Comparison of ENCODE assay signal across 10 mouse cellular contexts in the genomic region with DNA sequence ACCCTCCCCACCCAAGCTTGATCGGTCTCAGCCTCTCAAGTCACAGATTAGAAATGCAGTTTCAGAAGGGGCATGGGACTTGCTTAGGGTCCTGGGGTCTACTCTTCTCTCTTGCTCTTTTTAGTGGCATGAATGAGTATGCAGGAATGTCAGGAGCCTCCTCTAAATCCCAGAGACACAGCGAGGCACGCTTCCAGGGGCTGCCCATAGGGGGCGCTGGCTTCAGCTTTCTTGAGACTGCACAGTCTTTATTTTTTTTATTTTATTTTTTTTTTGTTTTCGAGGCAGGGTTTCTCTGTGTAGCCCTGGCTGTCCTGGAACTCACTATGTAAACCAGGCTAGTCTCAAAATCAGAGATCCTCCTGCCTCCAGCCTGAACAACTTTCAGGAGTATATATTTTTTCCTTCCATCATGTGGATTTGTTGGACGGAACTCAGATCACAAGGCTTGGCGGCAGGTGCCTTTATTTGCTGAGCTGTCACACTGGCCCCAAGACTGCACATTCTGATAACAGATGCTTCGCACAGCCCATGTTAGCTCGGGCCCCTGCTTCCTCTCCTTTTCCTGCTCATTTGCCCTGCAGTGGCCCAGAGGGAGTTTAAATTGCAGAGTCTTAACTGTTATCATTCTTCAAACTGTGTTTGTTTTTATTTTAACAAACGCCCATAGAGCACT. TPM values are rescaled to one million over a fixed set of nuclear protein-coding genes. Genes with fewer than 3 reads are reported as not detected.
DNase-seq lines count a peak whose midpoint lies in the region; ATAC-seq lines count a peak whose summit lies in the region.
"Had no signal": no experiment of that assay in that cellular context is flagged by ENCODE, and none has a peak within 500 bp of the region (broad histone marks: within the 10 kb centered on the region; RNA-seq: fewer than 3 reads in every experiment).

No protein-coding gene starts in this region.

- ATAC-seq in hindbrain, embryonic 14.5 days (ENCODE audit: low FRiP score), result no peak
- ATAC-seq in hindbrain, embryonic 13.5 days (ENCODE audit: low FRiP score), result no peak
- no peak for ATAC-seq in erythroblast, adult 5-6 weeks (replicated peaks; ENCODE audit: low FRiP score, poor library complexity, severe bottlenecking)

- peaks cover 10% of the 10 kb centered on the region for H3K36me3 ChIP-seq in hindbrain, embryonic 14.5 days (replicated peaks; ENCODE audit: control insufficient read depth, insufficient read depth)
- peaks cover 6% of the 10 kb centered on the region for H3K36me3 ChIP-seq in hindbrain, embryonic 13.5 days

- intact Hi-C loops in left cerebral cortex, postnatal 25 days (cut with DNase I), result no loop called here

- no peak overlapping the region for H3K27ac ChIP-seq in hindbrain, embryonic 14.5 days
- H3K27ac ChIP-seq in hindbrain, embryonic 13.5 days, result no peak overlapping the region
- H3K27ac ChIP-seq: limb, embryonic 12.5 days had no signal

- H3K4me1 ChIP-seq in hindbrain, embryonic 14.5 days (replicated peaks; ENCODE audit: control insufficient read depth, insufficient read depth, low read length), result peaks cover 15% of the 10 kb centered on the region
- peaks cover 40% of the 10 kb centered on the region for H3K4me1 ChIP-seq in hindbrain, embryonic 13.5 days (replicated peaks)

- DNase-seq in hindbrain, embryonic 14.5 days (ENCODE audit: low spot score), result peak; percentile 74
- DNase-seq in urinary bladder, postnatal 14 days (ENCODE audit: low spot score), result peak; percentile 42
- DNase-seq in urinary bladder, adult 18-20 months (ENCODE audit: low spot score in 2 of 2), result no peak
- DNase-seq in cerebellum, adult 9-10 months, result peak; percentile 85
- DNase-seq in left cerebral cortex, postnatal 25 days (ENCODE audit: low spot score in 2 of 2), result peak; percentile 45 to 55
- DNase-seq in thymus, postnatal 25 days, result peak; percentile 15

- no peaks in the 10 kb centered on the region for H3K9me3 ChIP-seq in hindbrain, embryonic 14.5 days (ENCODE audit: control insufficient read depth, low read length)
- H3K9me3 ChIP-seq in hindbrain, embryonic 13.5 days, result no peaks in the 10 kb centered on the region
- H3K9me3 ChIP-seq: limb, embryonic 12.5 days had no signal

- H3K4me3 ChIP-seq in hindbrain, embryonic 14.5 days (replicated peaks; ENCODE audit: low read length), result no peak overlapping the region
- no peak overlapping the region for H3K4me3 ChIP-seq in hindbrain, embryonic 13.5 days
- H3K4me3 ChIP-seq: erythroblast, embryonic 14.5 days; limb, embryonic 12.5 days had no signal

- no peak overlapping the region for H3K9ac ChIP-seq in hindbrain, embryonic 14.5 days
- H3K9ac ChIP-seq in hindbrain, embryonic 13.5 days, result no peak overlapping the region
- H3K9ac ChIP-seq: limb, embryonic 12.5 days had no signal

- H3K27me3 ChIP-seq in hindbrain, embryonic 14.5 days (ENCODE audit: control insufficient read depth, insufficient read depth, low read length), result peaks cover 32% of the 10 kb centered on the region
- H3K27me3 ChIP-seq in hindbrain, embryonic 13.5 days, result peaks cover 78% of the 10 kb centered on the region

- WGBS in hindbrain, embryonic 14.5 days, result 29% methylated on average over 10 of the region's 10 CpGs
- whole genome bisulfite sequencing in hindbrain, embryonic 13.5 days, result 33% methylated on average over 10 of the region's 10 CpGs

- no peak overlapping the region for H3K4me2 ChIP-seq in hindbrain, embryonic 14.5 days (replicated peaks)
- no peak overlapping the region for H3K4me2 ChIP-seq in hindbrain, embryonic 13.5 days
- H3K4me2 ChIP-seq: limb, embryonic 12.5 days had no signal

RNA-seq across cellular contexts. Expression of gene Gmppa, which starts 9.8 kb away (rescaled TPM):
- 53.1 and 65.0 TPM in 2 replicates for polyA plus RNA-seq in hindbrain, embryonic 14.5 days (2014; fragmentation: Nextera tagmentation; extraction: Ambion mirVana)
- 84.0 and 84.4 TPM in 2 replicates for polyA plus RNA-seq in hindbrain, embryonic 13.5 days (2015; fragmentation: Nextera tagmentation; extraction: Ambion mirVana)
- 10 to 100 TPM; 58.8 to 61.0 TPM for total RNA-seq in left cerebral cortex, postnatal 25 days (2021)
- total RNA-seq in erythroblast, adult 5-6 weeks (2015; ENCODE audit: low replicate concordance), result 2.9 and 14.4 TPM in 2 replicates
- total RNA-seq in erythroblast, adult 5-6 weeks (2017; ENCODE audit: low replicate concordance), result 6.1 and 20.1 TPM in 2 replicates

RNA-seq across cellular contexts. Expression of gene Asic4, which starts 24.3 kb away (rescaled TPM):
- polyA plus RNA-seq in hindbrain, embryonic 14.5 days (2014; fragmentation: Nextera tagmentation; extraction: Ambion mirVana), result 4.9 and 5.0 TPM in 2 replicates
- polyA plus RNA-seq in hindbrain, embryonic 13.5 days (2015; fragmentation: Nextera tagmentation; extraction: Ambion mirVana), result 25.9 and 29.3 TPM in 2 replicates
- total RNA-seq in left cerebral cortex, postnatal 25 days (2021), result 10 to 100 TPM; 10.4 to 20.6 TPM
- not detected in 2 replicates for total RNA-seq in erythroblast, adult 5-6 weeks (2015; ENCODE audit: low replicate concordance)
- total RNA-seq in erythroblast, adult 5-6 weeks (2017; ENCODE audit: low replicate concordance), result not detected in 2 replicates
- polyA plus RNA-seq: erythroblast, embryonic 14.5 days had no signal

RNA-seq across cellular contexts. Expression of gene Speg, which starts 50.8 kb away (rescaled TPM):
- 18.0 and 22.9 TPM in 2 replicates for polyA plus RNA-seq in hindbrain, embryonic 14.5 days (2014; fragmentation: Nextera tagmentation; extraction: Ambion mirVana)
- polyA plus RNA-seq in hindbrain, embryonic 13.5 days (2015; fragmentation: Nextera tagmentation; extraction: Ambion mirVana), result 15.9 and 16.0 TPM in 2 replicates
- total RNA-seq in left cerebral cortex, postnatal 25 days (2021), result 100 to 1,000 TPM; 192 to 208 TPM
- not detected in 2 replicates for total RNA-seq in erythroblast, adult 5-6 weeks (2015; ENCODE audit: low replicate concordance)
- total RNA-seq in erythroblast, adult 5-6 weeks (2017; ENCODE audit: low replicate concordance), result 1.7 TPM in 1 of 2 replicates, not detected in the other

RNA-seq across cellular contexts. Expression of gene Chpf, which starts 53.2 kb away (rescaled TPM):
- 49.2 and 55.0 TPM in 2 replicates for polyA plus RNA-seq in hindbrain, embryonic 14.5 days (2014; fragmentation: Nextera tagmentation; extraction: Ambion mirVana)
- polyA plus RNA-seq in hindbrain, embryonic 13.5 days (2015; fragmentation: Nextera tagmentation; extraction: Ambion mirVana), result 32.4 and 33.8 TPM in 2 replicates
- total RNA-seq in left cerebral cortex, postnatal 25 days (2021), result 10 to 100 TPM; 82.1 to 82.4 TPM
- 0.42 TPM in 1 of 2 replicates, not detected in the other for total RNA-seq in erythroblast, adult 5-6 weeks (2015; ENCODE audit: low replicate concordance)
- 0.26 and 1.3 TPM in 2 replicates for total RNA-seq in erythroblast, adult 5-6 weeks (2017; ENCODE audit: low replicate concordance)

RNA-seq across cellular contexts. Expression of gene Tmem198, which starts 53.4 kb away (rescaled TPM):
- 37.5 and 40.3 TPM in 2 replicates for polyA plus RNA-seq in hindbrain, embryonic 14.5 days (2014; fragmentation: Nextera tagmentation; extraction: Ambion mirVana)
- polyA plus RNA-seq in hindbrain, embryonic 13.5 days (2015; fragmentation: Nextera tagmentation; extraction: Ambion mirVana), result 43.7 and 45.0 TPM in 2 replicates
- 100 to 1,000 TPM in 1 of 2 experiments, 10 to 100 TPM in 1; 92.9 to 111 TPM for total RNA-seq in left cerebral cortex, postnatal 25 days (2021)
- total RNA-seq in erythroblast, adult 5-6 weeks (2015; ENCODE audit: low replicate concordance), result not detected in 2 replicates
- not detected in 2 replicates for total RNA-seq in erythroblast, adult 5-6 weeks (2017; ENCODE audit: low replicate concordance)

Comparison
In these comparisons a context has a peak if more than half of its experiments do, and no peak if none do; other contexts are left out.
1. DNase-seq: peak in hindbrain, embryonic 14.5 days (single experiment), urinary bladder, postnatal 14 days (single experiment), cerebellum, adult 9-10 months (single experiment), left cerebral cortex, postnatal 25 days (2 of 2) and thymus, postnatal 25 days (single experiment); none in urinary bladder, adult 18-20 months (0 of 2).
2. RNA of gene Asic4, which starts 24.3 kb away (total RNA-seq): 10.4 to 20.6 TPM in left cerebral cortex, postnatal 25 days; not detected in erythroblast, adult 5-6 weeks; every median in the first group is over 10 times any median in the second.
3. RNA of gene Speg, which starts 50.8 kb away (total RNA-seq): 192 to 208 TPM in left cerebral cortex, postnatal 25 days; 1.7 TPM in erythroblast, adult 5-6 weeks; every median in the first group is over 10 times any median in the second.